Mouse (Mus musculus) spleen, postnatal 4 days (tissue): ENCODE measurements at regions not wholly inside any gene's neighbourhood (a gene's known extent, or its start where the extent isn't known, plus 50 kb on each side); places are given as distances from the start of the nearest gene placed in this dataset.

Experiments used
- DNase-seq, 2 experiments: peaks; one replicate each; pipeline ENCODE4 v3.0.0; 2022; ENCODE audit warnings: low spot score in 2 of 2

DNA sequence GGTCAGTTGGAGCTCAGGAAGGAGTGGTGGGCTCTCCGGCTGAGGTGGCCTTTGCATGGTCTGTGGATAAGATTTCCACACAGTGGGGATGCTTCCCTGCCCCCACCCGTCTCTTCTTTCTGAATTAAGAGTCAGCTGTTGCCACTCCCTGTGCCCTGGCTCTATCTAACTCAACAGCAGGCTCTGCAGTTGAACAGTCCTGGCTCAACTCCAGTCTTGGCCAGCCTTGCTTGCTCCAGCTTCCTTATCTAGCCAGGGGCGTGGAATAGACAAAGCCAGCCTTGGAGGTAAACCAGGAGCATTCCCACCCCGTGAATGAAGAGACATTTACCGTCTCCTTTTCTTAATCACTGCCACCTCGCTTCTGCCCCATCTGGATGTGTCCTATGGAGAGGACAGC lies 89.7 kb downstream of the Mn1 start:
- peak; percentile 65 to 73 for DNase-seq

DNA sequence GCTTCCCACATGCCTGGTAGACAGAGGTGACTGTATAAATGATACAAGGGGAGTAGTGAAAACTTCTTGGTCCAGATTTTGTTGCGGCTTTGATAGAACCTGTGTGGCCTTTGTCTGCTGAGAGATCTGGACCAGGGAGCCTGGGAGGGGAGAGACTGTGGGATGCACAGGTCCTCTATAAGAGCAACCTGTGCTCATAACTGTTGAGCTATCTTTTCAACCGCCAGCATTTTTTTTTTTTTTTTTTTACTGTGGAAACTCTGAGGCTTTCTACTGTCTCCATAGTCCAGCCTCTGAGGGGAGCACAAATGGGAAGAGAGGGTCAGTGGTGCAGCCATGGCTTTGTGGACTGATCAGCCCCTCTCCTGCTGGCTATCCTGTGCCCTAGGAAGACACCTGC lies 90.2 kb downstream of the Mn1 start:
- no peak for DNase-seq

GRCm38 (mm10) chr5:111509014-111509561 lies 91.9 kb downstream of the Mn1 start:
- peak; percentile 85 to 90 for DNase-seq

DNA sequence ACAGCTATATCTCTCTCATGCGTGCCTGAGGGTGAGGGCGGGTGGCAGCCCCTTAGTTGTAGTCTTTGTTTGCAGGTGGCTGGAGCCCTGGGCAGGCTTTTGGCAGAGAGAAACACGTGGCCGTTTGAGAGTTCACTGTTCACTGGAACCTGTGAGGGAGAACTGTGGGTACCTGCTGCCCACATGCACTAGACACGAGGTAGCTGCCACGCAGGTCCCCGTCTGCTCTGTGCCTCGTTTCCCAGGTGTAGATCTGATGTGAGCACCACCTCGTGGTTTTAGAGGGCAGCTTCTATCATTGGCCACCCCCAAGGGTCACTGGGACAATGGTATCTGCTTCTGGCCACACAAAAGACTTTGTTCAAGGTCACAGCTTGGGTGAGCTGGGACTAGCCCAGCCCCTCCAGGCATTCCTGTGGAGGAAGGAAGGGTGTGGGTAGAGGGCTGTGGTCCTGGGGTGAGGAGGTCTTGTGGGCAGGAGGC lies 92.5 kb downstream of the Mn1 start:
- no peak for DNase-seq

GRCm38 (mm10) chr5:111510183-111510878 lies 93.2 kb downstream of the Mn1 start:
- no peak for DNase-seq

DNA sequence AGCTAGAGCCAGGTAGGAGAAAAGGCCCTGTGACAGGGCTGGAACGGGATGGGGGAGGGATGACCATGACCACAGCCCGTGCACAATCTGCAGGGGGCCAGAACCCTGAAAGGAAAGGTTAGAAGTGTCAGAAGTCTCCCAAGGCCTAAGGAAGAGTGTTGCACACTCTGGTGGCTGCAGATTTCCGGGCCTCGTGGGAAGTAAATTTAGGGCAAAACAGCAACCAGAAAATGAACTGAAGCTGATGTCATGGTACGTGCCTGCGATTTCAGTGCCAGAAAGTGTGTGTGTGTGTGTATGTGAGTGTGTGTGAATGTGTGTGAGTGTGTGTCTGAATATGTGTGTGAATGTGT lies 93.7 kb downstream of the Mn1 start:
- no peak for DNase-seq

- no peak for DNase-seq
Measured at GRCm38 (mm10) chr5:111511982-111512381, 94.8 kb downstream of the Mn1 start.

DNA sequence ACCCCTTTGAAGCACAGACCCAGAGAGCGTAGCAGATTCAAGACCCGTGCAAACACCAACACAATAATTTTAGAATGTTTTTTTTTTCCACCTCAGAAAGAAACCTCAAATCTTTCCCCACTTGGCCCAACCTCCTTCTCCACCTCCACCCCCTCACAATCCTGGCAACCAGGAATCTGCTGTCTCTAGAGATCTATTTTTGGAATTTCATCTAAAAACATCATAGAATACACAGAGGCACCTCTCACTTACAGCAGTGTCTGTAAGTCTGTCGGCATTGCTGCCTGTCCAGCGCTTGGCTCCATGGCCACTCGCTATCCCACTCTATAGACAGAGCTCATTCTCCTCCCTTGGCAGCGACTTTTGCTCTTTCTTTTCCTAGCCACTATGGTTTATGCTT lies 96.8 kb downstream of the Mn1 start:
- DNase-seq = no peak

- no peak for DNase-seq
Measured at GRCm38 (mm10) chr5:111519059-111519458, 101.9 kb downstream of the Mn1 start.

DNA sequence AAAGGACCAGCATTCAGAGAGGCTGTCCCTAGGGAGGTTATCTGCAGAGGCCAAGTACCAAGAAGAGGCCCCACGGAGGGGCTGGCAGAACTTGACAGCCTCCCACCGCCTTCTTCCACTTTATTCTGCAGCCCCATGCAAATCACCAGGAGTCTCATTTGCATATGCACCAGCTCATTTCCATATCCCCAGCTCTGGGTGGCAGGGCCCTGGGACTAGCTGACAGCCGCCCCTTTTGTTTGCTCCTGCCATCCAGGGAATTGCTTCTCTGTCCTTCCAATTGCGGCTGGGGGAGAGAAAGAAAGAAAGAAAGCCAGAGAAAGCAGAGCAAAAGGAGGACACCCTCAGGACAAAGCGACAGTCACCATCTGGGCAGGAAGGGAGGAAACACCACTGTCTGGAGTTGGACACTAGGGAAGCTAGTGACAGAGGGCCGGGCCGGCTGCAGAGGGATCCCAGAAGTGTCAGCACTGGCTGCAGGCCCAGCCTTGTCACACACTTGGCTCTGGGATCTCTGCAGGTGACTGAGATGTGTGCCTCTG lies 102.4 kb downstream of the Mn1 start:
- DNase-seq = peak in 1 of 2 experiments; percentile 61

DNA sequence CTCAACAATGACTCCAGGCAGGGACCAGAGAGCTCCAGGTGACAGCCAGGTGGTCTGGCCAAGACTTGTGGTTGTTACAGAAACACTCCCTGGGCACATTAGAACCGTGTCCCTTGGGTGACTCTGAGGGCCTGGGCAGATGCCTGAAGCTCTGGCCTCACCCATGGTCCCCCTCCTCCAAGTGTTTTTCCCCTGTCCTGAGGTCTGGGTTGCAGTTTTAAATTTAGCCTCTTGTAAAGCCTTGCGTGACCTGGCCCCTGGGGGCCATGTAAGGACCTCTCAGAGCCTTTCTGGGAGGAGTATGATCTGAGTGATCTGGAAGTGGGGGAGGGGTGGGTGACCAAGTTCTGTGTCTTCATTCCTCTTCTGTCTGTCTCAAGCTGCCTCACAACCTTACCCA lies 104.7 kb downstream of the Mn1 start:
- DNase-seq = no peak

DNA sequence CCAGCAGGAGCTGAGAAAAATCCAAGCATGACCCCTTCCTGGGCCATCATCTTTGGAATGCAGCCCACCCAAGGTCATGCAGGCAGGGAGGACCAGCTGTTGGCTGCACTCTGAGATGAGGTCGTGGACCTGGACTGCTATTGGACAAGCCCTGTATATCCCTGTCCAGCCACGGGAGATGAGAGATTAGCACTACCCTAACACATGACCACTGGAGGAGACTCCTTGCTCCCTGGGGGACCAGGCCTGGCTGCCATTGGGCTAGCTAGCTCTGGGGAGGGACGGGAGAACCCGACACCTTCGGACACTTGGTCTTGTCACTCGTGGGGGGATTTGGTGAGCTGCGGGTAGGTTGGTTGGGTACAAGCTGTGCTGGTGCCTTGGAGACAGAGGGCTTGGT lies 105.4 kb downstream of the Mn1 start:
- no peak for DNase-seq

DNA sequence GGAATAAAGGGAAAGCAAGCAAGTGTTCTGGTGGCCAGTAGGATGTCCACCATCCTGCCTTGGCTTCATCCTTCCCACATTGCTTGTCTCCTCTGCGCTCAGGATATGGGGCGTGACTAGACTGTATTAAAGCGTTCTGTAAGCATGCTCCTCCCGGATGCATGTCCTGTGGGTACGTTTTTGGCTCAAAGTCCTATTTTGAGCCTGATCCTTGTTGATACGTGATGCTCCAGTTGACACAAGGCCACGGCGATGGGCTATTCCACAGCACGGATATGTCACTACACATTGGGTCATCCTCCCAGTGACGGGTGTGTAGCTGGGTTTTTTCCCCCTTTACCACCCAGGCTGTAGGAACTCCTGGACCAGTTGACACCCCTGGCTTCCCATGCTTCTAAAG lies 110.6 kb downstream of the Mn1 start:
- DNase-seq = no peak

GRCm38 (mm10) chr5:111529096-111529495 lies 111.9 kb downstream of the Mn1 start:
- no peak for DNase-seq

DNA sequence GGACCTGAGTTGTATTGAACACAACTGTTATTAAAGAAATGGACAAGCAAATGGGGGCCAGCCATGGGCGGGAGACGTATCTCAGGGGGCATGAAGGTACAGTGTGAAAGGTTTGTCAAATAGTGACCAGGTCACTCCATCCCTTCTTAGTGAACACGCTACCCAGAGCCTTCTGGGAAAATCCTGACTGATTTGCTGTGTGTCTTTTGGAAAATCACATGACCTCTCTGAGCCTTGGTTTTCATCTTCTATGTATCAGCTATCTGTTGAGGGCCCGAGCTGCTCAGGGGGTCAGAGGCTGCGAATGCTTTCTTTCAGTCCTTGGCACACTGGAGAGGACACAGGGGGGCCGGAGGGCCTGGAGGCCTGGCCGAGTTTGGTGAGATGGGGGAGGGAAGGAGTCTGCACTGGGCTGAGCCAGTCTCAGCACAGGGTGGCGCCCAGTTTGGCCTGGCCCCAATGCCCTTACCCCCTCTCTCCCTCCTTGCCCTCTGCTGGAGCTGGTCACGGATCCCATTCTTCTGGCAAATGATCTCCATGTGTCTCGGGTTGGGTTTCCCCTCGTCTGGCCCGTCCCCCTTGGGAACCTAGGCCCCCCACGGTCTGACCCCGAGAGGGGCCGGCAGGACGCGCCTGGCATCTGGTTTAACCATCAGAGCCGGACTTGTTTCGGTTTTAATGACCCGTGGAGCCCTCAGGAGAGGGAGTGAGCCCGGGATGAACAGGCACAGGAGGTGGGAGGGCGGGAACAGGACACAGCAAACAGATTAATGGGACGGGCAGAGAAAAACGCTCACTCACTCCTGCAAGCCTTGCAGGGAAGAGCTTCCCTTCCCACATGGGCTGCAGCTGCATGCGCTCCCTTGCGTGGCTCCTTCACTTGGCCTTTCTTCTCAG lies 113.7 kb downstream of the Mn1 start:
- no peak for DNase-seq

DNA sequence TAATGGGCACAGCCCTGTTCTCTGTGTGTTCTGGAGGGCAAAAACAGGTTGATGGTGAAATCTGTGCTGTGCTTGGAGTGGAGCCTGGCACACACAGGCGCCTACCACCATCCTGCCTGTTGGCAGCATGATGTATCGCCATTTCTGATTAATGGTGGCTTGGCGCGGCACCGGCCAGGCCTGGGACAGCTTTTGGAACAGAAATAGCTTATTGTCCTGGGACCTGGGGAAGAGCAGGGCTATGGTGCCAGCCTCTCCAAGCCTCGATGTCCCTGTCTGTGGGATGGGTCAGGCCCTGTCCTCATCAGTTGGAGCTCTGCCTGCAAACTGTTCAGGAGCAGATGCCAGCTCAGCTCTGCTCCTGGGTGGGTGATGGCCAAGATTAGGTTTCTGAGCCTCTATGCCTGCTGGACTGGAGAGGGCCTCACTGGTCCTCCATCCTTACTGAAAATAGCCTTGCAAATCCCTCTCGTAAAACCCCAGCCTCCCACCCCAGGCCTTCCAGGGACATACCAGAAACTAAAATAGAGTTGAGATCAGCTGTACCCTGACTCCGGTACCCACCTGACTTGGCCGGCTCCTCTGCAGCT lies 115.4 kb downstream of the Mn1 start:
- no peak for DNase-seq

DNA sequence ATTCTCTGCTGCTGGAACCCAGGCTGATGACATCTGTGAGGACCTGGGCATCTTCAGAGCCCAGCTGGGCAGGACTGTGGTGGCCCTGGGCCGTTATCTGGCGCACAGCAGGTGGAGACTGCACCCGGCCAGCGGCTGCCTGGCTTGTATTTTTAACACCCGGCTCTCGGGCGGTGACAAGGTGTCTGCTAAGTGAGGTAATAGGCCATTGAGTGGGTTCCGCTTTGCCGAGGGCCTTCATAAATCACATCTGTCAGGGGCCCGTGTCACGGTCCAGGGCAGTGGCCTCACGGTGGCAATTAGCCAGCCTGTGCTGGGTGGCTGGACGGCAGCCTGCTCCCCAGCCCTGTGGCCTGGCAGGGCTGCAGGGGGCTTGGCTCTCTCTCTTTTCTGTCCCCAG lies 118.8 kb downstream of the Mn1 start:
- DNase-seq = peak; percentile 60 to 74

GRCm38 (mm10) chr5:111538560-111539450 lies 121.6 kb downstream of the Mn1 start:
- DNase-seq = no peak

DNA sequence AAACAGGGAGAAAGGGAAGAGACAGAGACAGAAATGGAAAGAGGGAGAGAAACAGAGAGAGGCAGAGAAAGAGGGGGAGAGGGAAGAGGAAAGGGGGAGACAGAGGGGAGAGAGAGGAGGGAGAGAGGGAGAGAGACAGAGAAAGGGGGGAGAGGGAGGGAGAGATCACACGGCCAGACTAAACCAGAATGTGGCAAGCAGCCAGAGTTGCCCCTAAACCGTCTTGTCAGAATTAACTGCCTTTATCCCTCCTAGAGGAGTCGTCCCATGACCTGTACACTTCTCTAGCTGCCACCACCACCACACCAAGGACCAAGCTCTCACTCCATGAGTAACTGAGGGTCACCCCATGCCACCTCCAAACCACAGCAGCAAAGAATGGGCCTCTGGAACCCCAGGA lies 123.3 kb downstream of the Mn1 start:
- DNase-seq = no peak

- DNase-seq = no peak
Measured at GRCm38 (mm10) chr5:111542077-111542476, 124.9 kb downstream of the Mn1 start.
